Mouse (Mus musculus) testis, adult 2 months (tissue): Measurements from ENCODE around the gene Gbp4. TPM values are rescaled to one million over a fixed set of nuclear protein-coding genes. Genes with fewer than 3 reads are reported as not detected.
"Not testable (repeated sequence)": the region's sequence is repeated elsewhere in the genome, so short reads cannot be mapped to it uniquely, and the experiment has no call there.

ENCODE experiments used
- H3K27ac ChIP-seq: fragments of 200-500 bp; 2 replicates; pipeline ENCODE4 v1.5.1; 2012; ENCODE audit warnings: low read depth, low read length; ENCODE audit not compliant: control insufficient read depth, insufficient read depth
- H3K27me3 ChIP-seq: fragments of 200-500 bp; 2 replicates; pipeline ENCODE4 v1.6.1; 2012; ENCODE audit warnings: mild to moderate bottlenecking, low read length, moderate library complexity; ENCODE audit not compliant: control insufficient read depth, insufficient read depth
- H3K36me3 ChIP-seq: fragments of 200-500 bp; 2 replicates; pipeline ENCODE4 v1.6.1; 2012; ENCODE audit warnings: mild to moderate bottlenecking, low read length; ENCODE audit not compliant: control insufficient read depth, insufficient read depth
- H3K4me1 ChIP-seq: fragments of 200-500 bp; 2 replicates; pipeline ENCODE4 v1.6.1; 2012; ENCODE audit warnings: low read length; ENCODE audit not compliant: control insufficient read depth, insufficient read depth
- H3K4me3 ChIP-seq: fragments of 200-500 bp; 2 replicates; pipeline ENCODE4 v1.5.1; 2012; ENCODE audit warnings: low read depth, mild to moderate bottlenecking, low read length, moderate library complexity, mixed read lengths; ENCODE audit not compliant: control insufficient read depth
- CTCF ChIP-seq: fragments of 200-500 bp; IDR thresholded peaks from 2 replicates; pipeline ENCODE4 v1.5.1; 2012; ENCODE audit warnings: low read depth, mild to moderate bottlenecking, inconsistent platforms, low read length, moderate library complexity; ENCODE audit not compliant: control insufficient read depth, insufficient read depth, insufficient replicate concordance
- POLR2A ChIP-seq: fragments of 200-500 bp; IDR thresholded peaks from 2 replicates; pipeline ENCODE4 v1.6.1; 2012; ENCODE audit warnings: low read depth, mild to moderate bottlenecking, inconsistent platforms, low read length, moderate library complexity; ENCODE audit not compliant: control insufficient read depth
- polyA plus RNA-seq: library from polyadenylated mRNA; depleted of rRNA; stranded (reverse); fragments of >200 nt; gene quantifications from 2 replicates; pipeline ENCODE4 v1.2.3, GENCODE M21; 2012

Gene Gbp4
- polyA plus RNA-seq, 1 experiment = 0.35 TPM

DNA sequence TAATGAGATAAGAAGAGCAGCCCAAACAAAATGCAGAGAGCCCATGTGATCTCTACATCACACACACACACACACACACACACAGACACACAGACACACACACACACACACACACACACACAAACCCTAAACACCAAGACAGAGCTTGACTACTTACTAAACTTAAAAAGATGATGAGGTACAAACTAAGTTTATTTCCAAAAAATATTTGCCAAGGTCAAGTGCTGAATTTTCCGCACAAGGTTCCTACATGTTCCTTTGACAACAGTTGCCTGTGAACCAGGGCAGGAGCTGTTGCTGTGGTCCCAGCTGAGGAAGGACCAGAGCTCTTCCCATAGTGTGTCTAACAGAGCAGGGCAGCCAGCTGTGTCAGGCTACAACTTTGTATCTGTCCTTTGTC lies 480 bp downstream of the Gbp4 start:
- H3K27ac ChIP-seq = no peak overlapping the region
- TF ChIP-seq CTCF = no peak
- TF ChIP-seq POLR2A = no peak
- H3K4me1 ChIP-seq = no peaks in the 10 kb centered on the region
- H3K27me3 ChIP-seq = no peaks in the 10 kb centered on the region
- no peak overlapping the region for H3K4me3 ChIP-seq
- no peaks in the 10 kb centered on the region for H3K36me3 ChIP-seq

DNA sequence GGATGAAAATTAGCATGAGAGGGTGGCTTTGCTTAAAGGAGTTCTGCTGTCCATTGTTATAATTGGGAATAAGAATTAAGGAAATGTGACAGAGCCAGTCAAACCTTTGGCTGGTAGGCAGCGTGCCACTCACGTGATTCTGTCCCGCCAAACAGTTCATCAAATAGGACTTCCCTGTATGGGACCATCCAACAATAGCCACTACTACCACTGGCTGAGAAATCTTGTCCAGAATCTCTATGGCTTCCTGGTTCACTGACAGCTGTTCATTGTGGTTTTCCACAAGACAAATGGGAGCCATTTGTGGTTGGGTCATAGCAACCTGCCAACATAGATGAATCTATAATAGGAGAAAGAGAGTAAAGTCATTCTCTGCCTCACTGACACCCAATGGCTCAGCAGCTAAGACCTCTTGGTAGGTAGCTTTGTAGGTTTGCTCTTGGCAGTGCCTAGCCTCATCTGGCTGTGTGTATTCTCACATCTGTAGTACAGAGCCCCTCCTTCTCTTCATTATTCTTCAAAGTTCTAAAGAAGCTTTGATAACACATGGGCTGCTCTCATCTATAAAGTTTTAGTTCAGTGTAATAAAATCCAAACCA lies 2.6 kb downstream of the Gbp4 start:
- H3K27ac ChIP-seq, H3K36me3 ChIP-seq, H3K4me3 ChIP-seq, H3K27me3 ChIP-seq, H3K4me1 ChIP-seq: not testable (repeated sequence)

DNA sequence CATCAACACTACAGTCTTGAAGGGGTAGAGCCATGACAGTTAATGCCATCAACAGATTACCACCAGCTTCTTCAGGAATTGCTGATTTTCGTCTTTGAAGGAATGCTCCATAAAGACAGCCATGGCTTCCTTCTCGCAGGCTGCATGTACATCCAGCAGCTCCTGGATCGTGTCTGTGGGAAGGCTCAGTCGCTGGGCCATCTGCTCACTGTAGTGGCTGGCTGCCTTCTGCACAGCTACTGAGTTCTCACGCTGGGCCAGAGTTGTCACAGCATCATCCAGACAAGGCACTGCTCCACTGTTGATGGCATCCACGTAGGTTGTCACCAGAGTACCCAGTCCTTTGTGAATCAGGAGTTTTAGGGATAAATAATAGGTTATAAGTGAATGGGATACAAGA lies 17.7 kb downstream of the Gbp4 start:
- H3K4me3 ChIP-seq, H3K27ac ChIP-seq, H3K36me3 ChIP-seq: not testable (repeated sequence)

GRCm38 (mm10) chr5:105115740-105116139 lies 23.6 kb downstream of the Gbp4 start:
- no peak overlapping the region for H3K27ac ChIP-seq
- H3K27me3 ChIP-seq = no peaks in the 10 kb centered on the region
- no peak overlapping the region for H3K4me3 ChIP-seq
- H3K36me3 ChIP-seq = no peaks in the 10 kb centered on the region
- TF ChIP-seq CTCF (no peak), POLR2A (no peak)
- no peaks in the 10 kb centered on the region for H3K4me1 ChIP-seq

More for the DNA sequence above, 17.7 kb downstream of the Gbp4 start:
- H3K27me3 ChIP-seq, H3K4me1 ChIP-seq: not testable (repeated sequence)

- Histone ChIP-seq H3K4me3 (no peak overlapping the region), H3K27me3 (no peaks in the 10 kb centered on the region), H3K4me1 (no peaks in the 10 kb centered on the region), H3K27ac (no peak overlapping the region), H3K36me3 (no peaks in the 10 kb centered on the region)
- no peak for TF ChIP-seq CTCF
- no peak for TF ChIP-seq POLR2A
Observed at GRCm38 (mm10) chr5:105114696-105115095, 24.7 kb downstream of the Gbp4 start.

- no peak overlapping the region for H3K4me3 ChIP-seq
- H3K4me1 ChIP-seq = no peaks in the 10 kb centered on the region
- no peaks in the 10 kb centered on the region for H3K36me3 ChIP-seq
- no peaks in the 10 kb centered on the region for H3K27me3 ChIP-seq
- H3K27ac ChIP-seq = no peak overlapping the region
- TF ChIP-seq POLR2A (no peak), CTCF (no peak)
Observed at GRCm38 (mm10) chr5:105113656-105114055, 25.7 kb downstream of the Gbp4 start.

DNA sequence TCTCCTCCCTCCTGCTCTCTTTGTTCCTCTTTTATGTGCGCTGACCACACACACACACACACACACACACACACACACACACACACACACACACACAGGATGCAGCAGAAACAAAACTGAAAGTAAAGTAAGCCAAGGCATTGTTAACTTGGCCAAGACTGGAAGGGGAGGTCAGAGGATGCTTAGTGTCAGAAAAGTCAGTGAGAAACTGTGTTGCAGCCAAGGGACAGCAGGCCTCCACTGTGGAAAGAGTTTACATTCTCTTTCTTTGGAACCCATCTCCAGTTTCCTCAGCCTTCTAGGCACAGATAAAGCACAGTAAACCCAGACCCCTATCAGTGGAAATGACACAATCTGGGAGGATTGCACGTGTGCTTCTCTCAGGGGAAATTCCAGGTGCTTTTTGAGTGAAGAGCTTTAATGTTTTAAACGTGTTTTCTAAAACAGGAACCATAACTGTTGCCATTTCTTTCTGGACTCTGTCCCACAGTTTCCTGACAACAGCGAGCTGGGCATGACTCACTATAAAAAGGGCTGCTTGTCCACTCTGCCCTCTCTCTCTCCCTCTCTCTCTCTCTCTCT lies 29.0 kb downstream of the Gbp4 start:
- not testable (repeated sequence) for H3K36me3 ChIP-seq, H3K4me1 ChIP-seq, H3K27ac ChIP-seq, H3K4me3 ChIP-seq, H3K27me3 ChIP-seq

GRCm38 (mm10) chr5:105109775-105110174 lies 29.6 kb downstream of the Gbp4 start:
- not testable (repeated sequence) for H3K27ac ChIP-seq, H3K36me3 ChIP-seq, H3K4me3 ChIP-seq, H3K4me1 ChIP-seq, H3K27me3 ChIP-seq

GRCm38 (mm10) chr5:105105689-105106088 lies 33.7 kb downstream of the Gbp4 start:
- not testable (repeated sequence) for H3K4me3 ChIP-seq, H3K36me3 ChIP-seq, H3K4me1 ChIP-seq, H3K27ac ChIP-seq, H3K27me3 ChIP-seq
